Mouse (Mus musculus): ENCODE results near the gene B3gnt6. TPM values are rescaled to one million over a fixed set of nuclear protein-coding genes. Genes with fewer than 3 reads are reported as not detected.

The B3gnt6 gene
- polyA plus RNA-seq, 1 experiment, result 0.04 TPM

- no peaks in the 10 kb centered on the region for H3K79me2 ChIP-seq (ENCODE audit: control insufficient read depth, insufficient read depth)
- H3K36me3 ChIP-seq (ENCODE audit: control insufficient read depth, insufficient read depth), result no peaks in the 10 kb centered on the region
- H3K27me3 ChIP-seq (ENCODE audit: control insufficient read depth, insufficient read depth, insufficient read length), result no peaks in the 10 kb centered on the region
- H3ac ChIP-seq (ENCODE audit: control insufficient read depth, insufficient read length), result no peak overlapping the region
- no peak overlapping the region for H3K4me3 ChIP-seq
- TF ChIP-seq SRF (IDR thresholded peaks at IDR 0.05; ENCODE audit: control insufficient read depth, insufficient read length, low read depth) (no peak), REST (IDR thresholded peaks at IDR 0.05; ENCODE audit: insufficient read depth, insufficient read length) (no peak), MYOD1 (IDR thresholded peaks at IDR 0.05; ENCODE audit: control insufficient read depth in 1 of 3, insufficient read length in 2 of 3, low read depth in 2 of 3) (no peak), CEBPB (IDR thresholded peaks at IDR 0.05; ENCODE audit: insufficient read depth, poor library complexity, severe bottlenecking) (no peak), E2F4 (IDR thresholded peaks at IDR 0.05; ENCODE audit: insufficient read depth) (no peak), USF1 (IDR thresholded peaks at IDR 0.05; ENCODE audit: low read depth) (no peak), POLR2A (IDR thresholded peaks at IDR 0.05; ENCODE audit: insufficient read length, low read depth) (no peak), TCF3 (IDR thresholded peaks at IDR 0.05; ENCODE audit: insufficient read length, low read depth) (no peak), POLR2AphosphoS2 (IDR thresholded peaks at IDR 0.05; ENCODE audit: insufficient read length, low read depth) (no peak), MAX (IDR thresholded peaks at IDR 0.05; ENCODE audit: low read depth) (no peak), TCF12 (IDR thresholded peaks at IDR 0.05; ENCODE audit: insufficient read depth, poor library complexity, severe bottlenecking) (no peak), MYOG (IDR thresholded peaks at IDR 0.05; ENCODE audit: control insufficient read depth in 1 of 3, insufficient read depth in 1 of 3, insufficient read length in 2 of 3, low read depth in 2 of 3) (no peak)
- peak overlapping the region; percentile 24 for H3K4me2 ChIP-seq (ENCODE audit: low read depth)
These were observed 37.0 kb downstream of the B3gnt6 start for GRCm38 (mm10) chr7:98162239-98162638.

- TF ChIP-seq MAX (IDR thresholded peaks at IDR 0.05; ENCODE audit: low read depth), result no peak
- TF ChIP-seq POLR2AphosphoS2 (IDR thresholded peaks at IDR 0.05; ENCODE audit: insufficient read length, low read depth), result no peak
- no peak for TF ChIP-seq REST (IDR thresholded peaks at IDR 0.05; ENCODE audit: insufficient read depth, insufficient read length)
- no peak for TF ChIP-seq POLR2A (IDR thresholded peaks at IDR 0.05; ENCODE audit: insufficient read length, low read depth)
- no peak for TF ChIP-seq MYOG (IDR thresholded peaks at IDR 0.05; ENCODE audit: control insufficient read depth in 1 of 3, insufficient read depth in 1 of 3, insufficient read length in 2 of 3, low read depth in 2 of 3)
- no peak for TF ChIP-seq USF1 (IDR thresholded peaks at IDR 0.05; ENCODE audit: low read depth)
- no peak for TF ChIP-seq TCF12 (IDR thresholded peaks at IDR 0.05; ENCODE audit: insufficient read depth, poor library complexity, severe bottlenecking)
- H3K4me2 ChIP-seq (ENCODE audit: low read depth), result peak overlapping the region; percentile 9
- no peaks in the 10 kb centered on the region for H3K27me3 ChIP-seq (ENCODE audit: control insufficient read depth, insufficient read depth, insufficient read length)
- H3ac ChIP-seq (ENCODE audit: control insufficient read depth, insufficient read length), result no peak overlapping the region
- no peak overlapping the region for H3K4me3 ChIP-seq
- no peaks in the 10 kb centered on the region for H3K36me3 ChIP-seq (ENCODE audit: control insufficient read depth, insufficient read depth)
- H3K79me2 ChIP-seq (ENCODE audit: control insufficient read depth, insufficient read depth), result no peaks in the 10 kb centered on the region
These were observed 39.1 kb downstream of the B3gnt6 start for GRCm38 (mm10) chr7:98160041-98160740.

GRCm38 (mm10) chr7:98158481-98158880 lies 40.8 kb downstream of the B3gnt6 start:
- Histone ChIP-seq H3K4me2 (ENCODE audit: low read depth) (no peak overlapping the region), H3K27me3 (ENCODE audit: control insufficient read depth, insufficient read depth, insufficient read length) (no peaks in the 10 kb centered on the region), H3ac (ENCODE audit: control insufficient read depth, insufficient read length) (no peak overlapping the region), H3K79me2 (ENCODE audit: control insufficient read depth, insufficient read depth) (no peaks in the 10 kb centered on the region), H3K36me3 (ENCODE audit: control insufficient read depth, insufficient read depth) (no peaks in the 10 kb centered on the region), H3K4me3 (no peak overlapping the region)
- TF ChIP-seq TCF12 (IDR thresholded peaks at IDR 0.05; ENCODE audit: insufficient read depth, poor library complexity, severe bottlenecking) (no peak), POLR2AphosphoS2 (IDR thresholded peaks at IDR 0.05; ENCODE audit: insufficient read length, low read depth) (no peak), TCF3 (IDR thresholded peaks at IDR 0.05; ENCODE audit: insufficient read length, low read depth) (no peak), REST (IDR thresholded peaks at IDR 0.05; ENCODE audit: insufficient read depth, insufficient read length) (no peak), POLR2A (IDR thresholded peaks at IDR 0.05; ENCODE audit: insufficient read length, low read depth) (no peak), MYOD1 (IDR thresholded peaks at IDR 0.05; ENCODE audit: control insufficient read depth in 1 of 3, insufficient read length in 2 of 3, low read depth in 2 of 3) (no peak), MYOG (IDR thresholded peaks at IDR 0.05; ENCODE audit: control insufficient read depth in 1 of 3, insufficient read depth in 1 of 3, insufficient read length in 2 of 3, low read depth in 2 of 3) (no peak), SRF (IDR thresholded peaks at IDR 0.05; ENCODE audit: control insufficient read depth, insufficient read length, low read depth) (no peak), MAX (IDR thresholded peaks at IDR 0.05; ENCODE audit: low read depth) (no peak), USF1 (IDR thresholded peaks at IDR 0.05; ENCODE audit: low read depth) (no peak), CEBPB (IDR thresholded peaks at IDR 0.05; ENCODE audit: insufficient read depth, poor library complexity, severe bottlenecking) (no peak), E2F4 (IDR thresholded peaks at IDR 0.05; ENCODE audit: insufficient read depth) (no peak)

- H3K36me3 ChIP-seq (ENCODE audit: control insufficient read depth, insufficient read depth), result no peaks in the 10 kb centered on the region
- no peak overlapping the region for H3K4me2 ChIP-seq (ENCODE audit: low read depth)
- no peak overlapping the region for H3ac ChIP-seq (ENCODE audit: control insufficient read depth, insufficient read length)
- TF ChIP-seq TCF12 (IDR thresholded peaks at IDR 0.05; ENCODE audit: insufficient read depth, poor library complexity, severe bottlenecking), result no peak
- TF ChIP-seq SRF (IDR thresholded peaks at IDR 0.05; ENCODE audit: control insufficient read depth, insufficient read length, low read depth), result no peak
- no peak for TF ChIP-seq MYOD1 (IDR thresholded peaks at IDR 0.05; ENCODE audit: control insufficient read depth in 1 of 3, insufficient read length in 2 of 3, low read depth in 2 of 3)
- no peak for TF ChIP-seq CEBPB (IDR thresholded peaks at IDR 0.05; ENCODE audit: insufficient read depth, poor library complexity, severe bottlenecking)
- TF ChIP-seq REST (IDR thresholded peaks at IDR 0.05; ENCODE audit: insufficient read depth, insufficient read length), result no peak
- TF ChIP-seq POLR2A (IDR thresholded peaks at IDR 0.05; ENCODE audit: insufficient read length, low read depth), result no peak
- no peak for TF ChIP-seq MYOG (IDR thresholded peaks at IDR 0.05; ENCODE audit: control insufficient read depth in 1 of 3, insufficient read depth in 1 of 3, insufficient read length in 2 of 3, low read depth in 2 of 3)
- no peak for TF ChIP-seq E2F4 (IDR thresholded peaks at IDR 0.05; ENCODE audit: insufficient read depth)
- no peak for TF ChIP-seq MAX (IDR thresholded peaks at IDR 0.05; ENCODE audit: low read depth)
- TF ChIP-seq POLR2AphosphoS2 (IDR thresholded peaks at IDR 0.05; ENCODE audit: insufficient read length, low read depth), result no peak
- TF ChIP-seq USF1 (IDR thresholded peaks at IDR 0.05; ENCODE audit: low read depth), result no peak
- no peak for TF ChIP-seq TCF3 (IDR thresholded peaks at IDR 0.05; ENCODE audit: insufficient read length, low read depth)
- H3K27me3 ChIP-seq (ENCODE audit: control insufficient read depth, insufficient read depth, insufficient read length), result no peaks in the 10 kb centered on the region
- H3K4me3 ChIP-seq, result no peak overlapping the region
- no peaks in the 10 kb centered on the region for H3K79me2 ChIP-seq (ENCODE audit: control insufficient read depth, insufficient read depth)
These were observed 41.5 kb downstream of the B3gnt6 start for GRCm38 (mm10) chr7:98157636-98158332.

All from myocyte (in vitro differentiated cells).